ENCODE assay signal across 29 mouse cellular contexts in the genomic region with DNA sequence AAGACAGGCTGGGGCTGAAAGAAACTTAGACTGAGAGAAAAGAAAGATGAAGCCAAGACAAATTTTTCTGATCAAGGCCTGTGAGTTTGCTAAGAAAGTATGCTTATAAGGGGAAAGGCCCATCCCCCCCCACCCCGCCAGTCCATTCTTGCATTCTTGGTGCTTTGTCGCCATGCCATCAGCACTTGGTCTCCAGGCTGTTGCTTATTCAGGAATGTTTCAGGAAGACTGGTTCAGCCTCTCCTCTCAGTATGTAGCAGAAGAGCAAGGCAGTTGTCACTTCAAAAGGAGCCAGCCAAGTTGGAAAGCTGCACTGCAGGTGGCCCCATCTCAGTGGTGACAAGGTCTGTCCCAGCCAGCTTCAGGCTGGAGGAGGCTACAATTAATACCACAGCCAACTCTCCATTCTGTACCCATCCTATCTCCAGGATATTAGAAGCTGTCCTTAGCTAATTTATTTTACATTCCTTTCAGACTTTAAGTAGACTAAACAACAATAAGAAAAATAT.
A peak's percentile ranks its signal among the peaks of the same experiment; 100 is the strongest.
DNase-seq lines count a peak whose midpoint lies in the region; ATAC-seq lines count a peak whose summit lies in the region.
"Had no signal": no experiment of that assay in that cellular context is flagged by ENCODE, and none has a peak within 500 bp of the region (broad histone marks: within the 10 kb centered on the region; RNA-seq: fewer than 3 reads in every experiment).

No protein-coding gene starts in this region.

- ATAC-seq in midbrain, embryonic 13.5 days = 0 out of 2 replicates have a peak, but pooled peaks have one; percentile 34
- no peak for ATAC-seq in midbrain, embryonic 15.5 days (replicated peaks)
- peak; percentile 43; the same call in 1 of the 2 replicates for ATAC-seq in hindbrain, embryonic 13.5 days (ENCODE audit: low FRiP score)
- no peak for ATAC-seq in forebrain, embryonic 11.5 days (replicated peaks; ENCODE audit: low FRiP score)
- ATAC-seq: activated CD4-positive, CD25-positive, alpha-beta regulatory T cell, adult 4 months; CD4-positive, CD25-positive, alpha-beta regulatory T cell, adult 4 months; forebrain, embryonic 15.5 days; intestine, embryonic 16.5 days; liver, postnatal 0 days; lung, postnatal 0 days; Patski had no signal

- DNase-seq in cerebellum, postnatal 25 days = peak; percentile 10 to 27
- no peak for DNase-seq in cerebellum, adult 8-10 months
- no peak for DNase-seq in gastrocnemius, postnatal 14 days
- no peak for DNase-seq in forebrain, embryonic 11.5 days (ENCODE audit: low spot score)
- DNase-seq in urinary bladder, adult 18-20 months (ENCODE audit: low spot score in 2 of 2) = no peak
- DNase-seq: adrenal gland, adult 8-10 months; cerebellum, adult 18-20 months; gastrocnemius, postnatal 10 days; heart, adult 11 months; liver, postnatal 0 days; retina, postnatal 1 day; thymus, postnatal 25 days had no signal

- H3K9me3 ChIP-seq in midbrain, embryonic 13.5 days = no peaks in the 10 kb centered on the region
- no peaks in the 10 kb centered on the region for H3K9me3 ChIP-seq in midbrain, embryonic 15.5 days
- H3K9me3 ChIP-seq in hindbrain, embryonic 13.5 days = no peaks in the 10 kb centered on the region
- no peaks in the 10 kb centered on the region for H3K9me3 ChIP-seq in forebrain, embryonic 11.5 days (ENCODE audit: control insufficient read depth, low read length)
- H3K9me3 ChIP-seq: embryonic facial prominence, embryonic 15.5 days; forebrain, embryonic 15.5 days; kidney, embryonic 15.5 days; limb, embryonic 12.5 days; neural tube, embryonic 13.5 days had no signal

- no peak overlapping the region for H3K27ac ChIP-seq in midbrain, embryonic 13.5 days
- H3K27ac ChIP-seq in midbrain, embryonic 15.5 days = no peak overlapping the region
- no peak overlapping the region for H3K27ac ChIP-seq in hindbrain, embryonic 13.5 days
- no peak overlapping the region for H3K27ac ChIP-seq in forebrain, embryonic 11.5 days (ENCODE audit: low read depth, low read length)
- H3K27ac ChIP-seq: embryonic facial prominence, embryonic 15.5 days; forebrain, embryonic 15.5 days; kidney, embryonic 15.5 days; limb, embryonic 12.5 days; macrophage; neural tube, embryonic 13.5 days had no signal

- no peaks in the 10 kb centered on the region for H3K4me1 ChIP-seq in midbrain, embryonic 13.5 days (replicated peaks)
- H3K4me1 ChIP-seq in midbrain, embryonic 15.5 days = no peaks in the 10 kb centered on the region
- no peaks in the 10 kb centered on the region for H3K4me1 ChIP-seq in hindbrain, embryonic 13.5 days (replicated peaks)
- no peaks in the 10 kb centered on the region for H3K4me1 ChIP-seq in forebrain, embryonic 11.5 days (replicated peaks; ENCODE audit: control insufficient read depth, insufficient read depth, low read length)
- H3K4me1 ChIP-seq: embryonic facial prominence, embryonic 15.5 days; forebrain, embryonic 15.5 days; kidney, embryonic 15.5 days; limb, embryonic 12.5 days; neural tube, embryonic 13.5 days had no signal

- no peaks in the 10 kb centered on the region for H3K36me3 ChIP-seq in midbrain, embryonic 13.5 days
- no peaks in the 10 kb centered on the region for H3K36me3 ChIP-seq in midbrain, embryonic 15.5 days (replicated peaks)
- no peaks in the 10 kb centered on the region for H3K36me3 ChIP-seq in hindbrain, embryonic 13.5 days
- H3K36me3 ChIP-seq in forebrain, embryonic 11.5 days (ENCODE audit: control insufficient read depth, insufficient read depth, low read length) = no peaks in the 10 kb centered on the region
- H3K36me3 ChIP-seq: embryonic facial prominence, embryonic 15.5 days; forebrain, embryonic 15.5 days; kidney, embryonic 15.5 days; limb, embryonic 12.5 days; neural tube, embryonic 13.5 days had no signal

- H3K4me2 ChIP-seq in midbrain, embryonic 13.5 days (replicated peaks) = no peak overlapping the region
- no peak overlapping the region for H3K4me2 ChIP-seq in midbrain, embryonic 15.5 days
- H3K4me2 ChIP-seq in hindbrain, embryonic 13.5 days = no peak overlapping the region
- H3K4me2 ChIP-seq in forebrain, embryonic 11.5 days (ENCODE audit: low read depth, low read length, severe bottlenecking) = no peak overlapping the region
- H3K4me2 ChIP-seq: embryonic facial prominence, embryonic 15.5 days; forebrain, embryonic 15.5 days; heart, embryonic 11.5 days; kidney, embryonic 15.5 days; limb, embryonic 12.5 days; liver, embryonic 11.5 days; neural tube, embryonic 13.5 days had no signal

- 49% methylated on average over 2 of the region's 2 CpGs for WGBS in midbrain, embryonic 13.5 days
- 29% methylated on average over 2 of the region's 2 CpGs for WGBS in midbrain, embryonic 15.5 days
- WGBS in hindbrain, embryonic 13.5 days = 38% methylated on average over 2 of the region's 2 CpGs
- WGBS in forebrain, embryonic 11.5 days = 64% methylated on average over 2 of the region's 2 CpGs

- H3K27me3 ChIP-seq in midbrain, embryonic 13.5 days = no peaks in the 10 kb centered on the region
- H3K27me3 ChIP-seq in midbrain, embryonic 15.5 days (replicated peaks) = no peaks in the 10 kb centered on the region
- H3K27me3 ChIP-seq in hindbrain, embryonic 13.5 days = no peaks in the 10 kb centered on the region
- H3K27me3 ChIP-seq in forebrain, embryonic 11.5 days (ENCODE audit: control insufficient read depth, insufficient read depth, low read length) = no peaks in the 10 kb centered on the region
- H3K27me3 ChIP-seq: embryonic facial prominence, embryonic 15.5 days; forebrain, embryonic 15.5 days; kidney, embryonic 15.5 days; limb, embryonic 12.5 days; neural tube, embryonic 13.5 days; Patski had no signal

- H3K4me3 ChIP-seq in midbrain, embryonic 13.5 days (replicated peaks) = no peak overlapping the region
- H3K4me3 ChIP-seq in midbrain, embryonic 15.5 days = no peak overlapping the region
- H3K4me3 ChIP-seq in hindbrain, embryonic 13.5 days = no peak overlapping the region
- H3K4me3 ChIP-seq in forebrain, embryonic 11.5 days (ENCODE audit: low read depth, low read length) = no peak overlapping the region
- H3K4me3 ChIP-seq: embryonic facial prominence, embryonic 15.5 days; forebrain, embryonic 15.5 days; kidney, embryonic 15.5 days; limb, embryonic 12.5 days; myocyte; neural tube, embryonic 13.5 days had no signal

- intact Hi-C loops in gastrocnemius, postnatal 14 days (cut with DNase I; ENCODE audit: low total_unique reads) = no loop called here

- no peak overlapping the region for H3K9ac ChIP-seq in midbrain, embryonic 13.5 days (replicated peaks)
- H3K9ac ChIP-seq in midbrain, embryonic 15.5 days = no peak overlapping the region
- H3K9ac ChIP-seq in hindbrain, embryonic 13.5 days = no peak overlapping the region
- H3K9ac ChIP-seq in forebrain, embryonic 11.5 days (ENCODE audit: low read length) = no peak overlapping the region
- H3K9ac ChIP-seq: embryonic facial prominence, embryonic 15.5 days; forebrain, embryonic 15.5 days; kidney, embryonic 15.5 days; limb, embryonic 12.5 days; liver, postnatal 0 days; neural tube, embryonic 13.5 days had no signal

Comparison
In these comparisons a context has a peak if more than half of its experiments do, and no peak if none do; other contexts are left out.
1. DNase-seq: peak in cerebellum, postnatal 25 days (2 of 2); none in cerebellum, adult 8-10 months (single experiment), gastrocnemius, postnatal 14 days (single experiment), forebrain, embryonic 11.5 days (single experiment) and urinary bladder, adult 18-20 months (0 of 2).
2. ATAC-seq: peak in midbrain, embryonic 13.5 days (single experiment) and hindbrain, embryonic 13.5 days (single experiment); none in midbrain, embryonic 15.5 days (single experiment) and forebrain, embryonic 11.5 days (single experiment).